Mouse (Mus musculus): ENCODE measurements around the gene Clcn2. TPM values are rescaled to one million over a fixed set of nuclear protein-coding genes. Genes with fewer than 3 reads are reported as not detected.
A peak's percentile ranks its signal among the peaks of the same experiment; 100 is the strongest.

Clcn2 gene
- polyA plus RNA-seq (2012; ENCODE audit: insufficient read depth, insufficient read length, low replicate concordance, missing spikeins): not detected in 2 replicates

- H3K4me1 ChIP-seq (ENCODE audit: control insufficient read depth, insufficient read depth, low read length): peaks cover 25% of the 10 kb centered on the region
- WGBS: under 1% methylated on average over 62 of the region's 62 CpGs
- peak within 1 kb of the TSS; percentile 77 for H3K4me3 ChIP-seq (ENCODE audit: insufficient read depth, low read depth, low read length)
- H3K27ac ChIP-seq (ENCODE audit: insufficient read depth, low read depth, low read length): peak within 1 kb of the TSS; percentile 53
- TF ChIP-seq POLR2A (IDR thresholded peaks at IDR 0.05; ENCODE audit: insufficient read depth, low read depth, low read length): peak; percentile 60; the same call in 1 of the 2 replicates
- TF ChIP-seq CTCF (IDR thresholded peaks at IDR 0.05; ENCODE audit: insufficient read depth, low read depth, low read length): peak; percentile 63; the same call in 1 of the 2 replicates
Observed at GRCm38 (mm10) chr16:20717181-20717977, at the start of gene Clcn2, which contains the start of gene Polr2h. Clcn2 (minus strand) TSS chr16:20717746. Polr2h (plus strand) TSS chr16:20717665.

- TF ChIP-seq CTCF (IDR thresholded peaks at IDR 0.05; ENCODE audit: insufficient read depth, low read depth, low read length) (0 out of 2 replicates have a peak, but pooled peaks have one; percentile 27), POLR2A (IDR thresholded peaks at IDR 0.05; ENCODE audit: insufficient read depth, low read depth, low read length) (no peak)
- 50% methylated on average over 9 of the region's 9 CpGs for WGBS
- H3K27ac ChIP-seq (ENCODE audit: insufficient read depth, low read depth, low read length): no peak overlapping the region
- H3K4me3 ChIP-seq (ENCODE audit: insufficient read depth, low read depth, low read length): no peak overlapping the region
- H3K4me1 ChIP-seq (ENCODE audit: control insufficient read depth, insufficient read depth, low read length): no peaks in the 10 kb centered on the region
Observed at GRCm38 (mm10) chr16:20765244-20765643, 47.7 kb upstream of the Clcn2 start.

- 7% methylated on average over 3 of the region's 3 CpGs for WGBS
- H3K27ac ChIP-seq (ENCODE audit: insufficient read depth, low read depth, low read length): no peak overlapping the region
- H3K4me3 ChIP-seq (ENCODE audit: insufficient read depth, low read depth, low read length): no peak overlapping the region
- H3K4me1 ChIP-seq (ENCODE audit: control insufficient read depth, insufficient read depth, low read length): no peaks in the 10 kb centered on the region
- no peak for TF ChIP-seq POLR2A (IDR thresholded peaks at IDR 0.05; ENCODE audit: insufficient read depth, low read depth, low read length)
Observed at GRCm38 (mm10) chr16:20761681-20762080, 44.1 kb upstream of the Clcn2 start.

- H3K27ac ChIP-seq (ENCODE audit: insufficient read depth, low read depth, low read length): no peak overlapping the region
- no peak overlapping the region for H3K4me3 ChIP-seq (ENCODE audit: insufficient read depth, low read depth, low read length)
- no peaks in the 10 kb centered on the region for H3K4me1 ChIP-seq (ENCODE audit: control insufficient read depth, insufficient read depth, low read length)
- 64% methylated on average over 1 of the region's 1 CpGs for WGBS
- TF ChIP-seq POLR2A (IDR thresholded peaks at IDR 0.05; ENCODE audit: insufficient read depth, low read depth, low read length): no peak
- TF ChIP-seq CTCF (IDR thresholded peaks at IDR 0.05; ENCODE audit: insufficient read depth, low read depth, low read length): no peak
Observed at GRCm38 (mm10) chr16:20757385-20757784, 39.8 kb upstream of the Clcn2 start.

GRCm38 (mm10) chr16:20756052-20756451 is 38.5 kb upstream of the Clcn2 start:
- Histone ChIP-seq H3K4me1 (ENCODE audit: control insufficient read depth, insufficient read depth, low read length) (no peaks in the 10 kb centered on the region), H3K4me3 (ENCODE audit: insufficient read depth, low read depth, low read length) (no peak overlapping the region), H3K27ac (ENCODE audit: insufficient read depth, low read depth, low read length) (no peak overlapping the region)
- 95% methylated on average over 5 of the region's 5 CpGs for WGBS
- TF ChIP-seq CTCF (IDR thresholded peaks at IDR 0.05; ENCODE audit: insufficient read depth, low read depth, low read length): no peak

GRCm38 (mm10) chr16:20750518-20750917 is 33.0 kb upstream of the Clcn2 start:
- no peak overlapping the region for H3K4me3 ChIP-seq (ENCODE audit: insufficient read depth, low read depth, low read length)
- no peak for TF ChIP-seq CTCF (IDR thresholded peaks at IDR 0.05; ENCODE audit: insufficient read depth, low read depth, low read length)
- TF ChIP-seq POLR2A (IDR thresholded peaks at IDR 0.05; ENCODE audit: insufficient read depth, low read depth, low read length): no peak
- H3K4me1 ChIP-seq (ENCODE audit: control insufficient read depth, insufficient read depth, low read length): peaks cover 6% of the 10 kb centered on the region
- WGBS: 65% methylated on average over 8 of the region's 8 CpGs
- no peak overlapping the region for H3K27ac ChIP-seq (ENCODE audit: insufficient read depth, low read depth, low read length)

- TF ChIP-seq CTCF (IDR thresholded peaks at IDR 0.05; ENCODE audit: insufficient read depth, low read depth, low read length) (no peak), POLR2A (IDR thresholded peaks at IDR 0.05; ENCODE audit: insufficient read depth, low read depth, low read length) (no peak)
- WGBS: 26% methylated on average over 6 of the region's 6 CpGs
- Histone ChIP-seq H3K4me3 (ENCODE audit: insufficient read depth, low read depth, low read length) (no peak overlapping the region), H3K27ac (ENCODE audit: insufficient read depth, low read depth, low read length) (0 out of 2 replicates have a peak overlapping the region, but pooled peaks have one; percentile 59), H3K4me1 (ENCODE audit: control insufficient read depth, insufficient read depth, low read length) (peaks cover 6% of the 10 kb centered on the region)
Observed at GRCm38 (mm10) chr16:20746641-20747040, 29.1 kb upstream of the Clcn2 start.

GRCm38 (mm10) chr16:20739845-20740244 is 22.3 kb upstream of the Clcn2 start:
- H3K4me3 ChIP-seq (ENCODE audit: insufficient read depth, low read depth, low read length): no peak overlapping the region
- TF ChIP-seq CTCF (IDR thresholded peaks at IDR 0.05; ENCODE audit: insufficient read depth, low read depth, low read length): no peak
- TF ChIP-seq POLR2A (IDR thresholded peaks at IDR 0.05; ENCODE audit: insufficient read depth, low read depth, low read length): no peak
- whole genome bisulfite sequencing: 91% methylated on average over 9 of the region's 9 CpGs
- H3K4me1 ChIP-seq (ENCODE audit: control insufficient read depth, insufficient read depth, low read length): no peaks in the 10 kb centered on the region
- no peak overlapping the region for H3K27ac ChIP-seq (ENCODE audit: insufficient read depth, low read depth, low read length)

- 93% methylated on average over 5 of the region's 5 CpGs for WGBS
- Histone ChIP-seq H3K4me1 (ENCODE audit: control insufficient read depth, insufficient read depth, low read length) (peaks cover 12% of the 10 kb centered on the region), H3K4me3 (ENCODE audit: insufficient read depth, low read depth, low read length) (no peak overlapping the region), H3K27ac (ENCODE audit: insufficient read depth, low read depth, low read length) (no peak overlapping the region)
- no peak for TF ChIP-seq CTCF (IDR thresholded peaks at IDR 0.05; ENCODE audit: insufficient read depth, low read depth, low read length)
- no peak for TF ChIP-seq POLR2A (IDR thresholded peaks at IDR 0.05; ENCODE audit: insufficient read depth, low read depth, low read length)
Observed at GRCm38 (mm10) chr16:20736823-20737222, 19.3 kb upstream of the Clcn2 start.
